Mouse (Mus musculus) midbrain, embryonic 14.5 days (tissue): ENCODE results near the gene Crls1. TPM values are rescaled to one million over a fixed set of nuclear protein-coding genes. Genes with fewer than 3 reads are reported as not detected.

Experiments used
- ATAC-seq: fragments of 200-750 bp; cut with Nextera tagmentation; 2 replicates; pipeline ENCODE4 v1.8.0; 2017; ENCODE audit warnings: moderate number of reproducible peaks, moderate library complexity; ENCODE audit not compliant: low FRiP score, low TSS enrichment
- DNase-seq: peaks from one replicate; pipeline ENCODE4 v3.0.0-alpha.2; 2015
- H3K27ac ChIP-seq: fragments of 300-500 bp; sonication (generic); replicated peaks from 2 replicates; pipeline ENCODE4 v1.5.1; 2014; ENCODE audit warnings: mild to moderate bottlenecking, low read depth, low read length, moderate library complexity
- H3K27me3 ChIP-seq: fragments of 300-500 bp; sonication (generic); 2 replicates; pipeline ENCODE4 v1.6.1; 2014; ENCODE audit warnings: low read length, control low read depth, mixed read lengths; ENCODE audit not compliant: control insufficient read depth, insufficient read depth
- H3K36me3 ChIP-seq: fragments of 300-500 bp; sonication (generic); 2 replicates; pipeline ENCODE4 v1.6.1; 2014; ENCODE audit warnings: low read length, control low read depth; ENCODE audit not compliant: control insufficient read depth, insufficient read depth
- H3K4me1 ChIP-seq: fragments of 300-500 bp; sonication (generic); 2 replicates; pipeline ENCODE4 v1.6.1; 2014; ENCODE audit warnings: mild to moderate bottlenecking, antibody characterized with exemption, low read length, control low read depth; ENCODE audit not compliant: control insufficient read depth, insufficient read depth
- H3K4me2 ChIP-seq: fragments of 300-500 bp; sonication (generic); 2 replicates; pipeline ENCODE4 v1.6.1; 2014; ENCODE audit warnings: mild to moderate bottlenecking, low read length, moderate library complexity
- H3K4me3 ChIP-seq: fragments of 300-500 bp; sonication (generic); replicated peaks from 2 replicates; pipeline ENCODE4 v1.5.1; 2014; ENCODE audit warnings: low read depth, low read length
- H3K9ac ChIP-seq: fragments of 300-500 bp; sonication (generic); replicated peaks from 2 replicates; pipeline ENCODE4 v1.6.1; 2014; ENCODE audit warnings: mild to moderate bottlenecking, low read length, moderate library complexity
- H3K9me3 ChIP-seq: fragments of 300-500 bp; sonication (generic); 2 replicates; pipeline ENCODE4 v1.6.1; 2016; ENCODE audit warnings: low read length, control low read depth, mixed read lengths; ENCODE audit not compliant: control insufficient read depth
- WGBS: fragments of 180-500 bp; shearing (Covaris S2); extraction: QIAGEN DNeasy Blood & Tissue Kit; methylation state at CpG from one replicate; pipeline ENCODE4 v1.1.7; 2014; 5-methylcytosine and 5-hydroxymethylcytosine counted together
- polyA plus RNA-seq: library from polyadenylated mRNA; unstranded; fragments of >200 nt; fragmentation: Nextera tagmentation; extraction: Ambion mirVana; gene quantifications from 2 replicates; pipeline ENCODE4 v1.2.1, GENCODE M21; 2014

Gene Crls1
- polyA plus RNA-seq, 1 experiment from 2014 or later: 11.1 TPM

DNA sequence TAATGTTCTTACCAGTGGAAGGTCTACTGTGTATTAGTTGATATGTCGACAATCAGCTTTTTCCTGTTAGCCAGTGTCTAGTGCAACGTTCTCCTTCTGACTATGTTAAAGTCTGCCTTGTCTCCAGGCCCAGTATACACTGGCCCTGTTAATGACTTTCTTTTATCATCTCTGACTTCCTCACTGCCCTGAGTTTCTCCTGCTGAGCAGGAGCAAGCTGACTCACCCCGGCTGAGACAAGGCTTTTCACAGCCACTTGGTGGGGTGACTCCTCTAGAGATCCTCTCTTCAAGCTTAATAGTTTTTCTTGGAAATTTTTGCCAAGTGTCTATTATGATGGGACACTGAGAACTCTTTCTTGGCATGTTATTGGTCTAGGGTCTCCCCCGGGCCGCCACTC lies 9.9 kb downstream of the Crls1 start:
- Histone ChIP-seq H3K4me1 (no peaks in the 10 kb centered on the region), H3K36me3 (peaks cover 21% of the 10 kb centered on the region), H3K9ac (no peak overlapping the region), H3K27ac (no peak overlapping the region), H3K9me3 (no peaks in the 10 kb centered on the region), H3K4me3 (no peak overlapping the region), H3K4me2 (no peak overlapping the region), H3K27me3 (no peaks in the 10 kb centered on the region)
- 90% methylated on average over 5 of the region's 5 CpGs for WGBS
- no peak for ATAC-seq
- no peak for DNase-seq

DNA sequence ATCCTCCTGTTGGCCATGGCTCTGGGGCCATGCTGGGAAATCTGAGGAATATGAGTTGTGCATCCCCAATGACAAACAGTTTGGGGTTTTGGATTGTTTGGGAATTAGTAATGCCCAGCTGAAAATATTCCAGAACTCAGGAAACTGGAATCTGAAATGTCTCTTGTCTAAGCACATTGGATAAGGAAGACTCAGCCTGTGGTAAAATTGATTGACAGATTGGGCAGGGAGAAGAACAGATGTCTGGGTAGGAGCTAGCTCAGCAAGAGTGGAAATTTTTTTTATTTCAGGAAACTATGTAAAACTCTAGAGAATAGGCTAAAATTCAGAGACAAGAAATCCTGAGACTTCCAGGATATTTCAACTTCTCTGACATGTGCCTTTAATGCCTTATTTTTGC lies 14.0 kb downstream of the Crls1 start:
- Histone ChIP-seq H3K27ac (no peak overlapping the region), H3K4me3 (no peak overlapping the region), H3K9ac (no peak overlapping the region), H3K9me3 (no peaks in the 10 kb centered on the region), H3K36me3 (peaks cover 22% of the 10 kb centered on the region), H3K4me2 (no peak overlapping the region), H3K4me1 (no peaks in the 10 kb centered on the region), H3K27me3 (no peaks in the 10 kb centered on the region)
- ATAC-seq (no peak), DNase-seq (no peak)

DNA sequence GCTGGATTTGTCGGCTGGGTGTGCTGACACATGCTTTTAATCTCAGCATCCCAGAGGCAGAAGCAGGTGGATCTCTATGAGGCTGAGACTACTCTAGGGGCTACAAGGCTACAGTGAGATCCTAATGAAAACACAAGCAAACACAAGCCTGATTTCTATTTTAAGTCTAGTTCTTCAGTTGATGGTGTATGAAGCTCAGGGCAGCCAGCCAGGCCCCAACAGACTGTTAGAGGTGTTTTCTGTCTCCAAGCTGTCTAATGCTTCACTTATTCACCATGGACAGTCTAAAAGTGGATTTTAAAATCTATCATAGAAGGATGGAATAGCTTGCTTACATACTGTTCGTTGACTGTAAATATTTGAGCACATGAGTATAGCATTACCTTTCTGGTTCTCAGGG lies 15.0 kb downstream of the Crls1 start:
- Histone ChIP-seq H3K9ac (no peak overlapping the region), H3K4me1 (no peaks in the 10 kb centered on the region), H3K4me3 (no peak overlapping the region), H3K27me3 (no peaks in the 10 kb centered on the region), H3K4me2 (no peak overlapping the region), H3K36me3 (peaks cover 27% of the 10 kb centered on the region), H3K9me3 (no peaks in the 10 kb centered on the region), H3K27ac (no peak overlapping the region)
- DNase-seq (no peak), ATAC-seq (no peak)
- 97% methylated on average over 2 of the region's 2 CpGs for WGBS

DNA sequence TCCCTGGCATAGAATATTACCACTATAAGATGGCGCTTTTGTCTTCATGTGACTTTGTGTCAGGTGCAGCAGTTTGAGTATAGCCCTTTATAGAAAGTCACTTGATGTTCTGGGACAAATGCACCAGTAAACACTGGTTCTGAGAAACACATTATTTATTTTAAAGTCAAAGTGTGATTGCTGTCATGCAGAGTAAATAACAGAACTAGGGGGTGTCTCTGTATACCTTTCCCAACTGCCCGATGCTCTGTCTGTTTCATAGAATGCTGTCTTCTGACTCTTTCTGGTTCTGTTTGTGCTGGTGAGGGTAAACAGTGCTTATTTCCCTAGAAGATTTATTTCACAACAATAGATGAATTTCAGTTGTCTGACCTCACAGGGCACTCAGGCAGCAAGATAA lies 16.9 kb downstream of the Crls1 start:
- ATAC-seq (no peak), DNase-seq (no peak)
- Histone ChIP-seq H3K9me3 (no peaks in the 10 kb centered on the region), H3K27ac (no peak overlapping the region), H3K4me2 (no peak overlapping the region), H3K9ac (no peak overlapping the region), H3K4me1 (no peaks in the 10 kb centered on the region), H3K27me3 (no peaks in the 10 kb centered on the region), H3K36me3 (peaks cover 41% of the 10 kb centered on the region), H3K4me3 (no peak overlapping the region)
- 97% methylated on average over 2 of the region's 2 CpGs for WGBS

DNA sequence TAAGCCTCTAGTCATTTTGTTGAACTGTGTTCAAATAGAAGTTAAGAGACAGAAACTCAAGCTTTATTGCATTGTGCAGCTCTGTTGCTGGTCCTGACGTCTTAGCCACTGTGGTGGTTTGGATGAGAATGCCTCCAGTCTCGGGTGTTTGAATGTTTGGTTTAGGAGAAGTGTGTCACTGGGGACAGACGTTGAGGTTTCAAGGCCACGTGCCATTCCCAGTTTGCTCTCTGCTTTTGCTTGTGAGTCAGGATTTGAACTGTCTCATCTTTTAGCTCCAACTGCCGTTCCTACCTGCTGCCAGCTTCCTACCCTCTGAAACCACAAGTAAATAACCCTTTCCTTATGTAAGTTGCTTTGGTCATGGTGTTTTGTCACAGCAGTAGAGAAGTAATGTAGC lies 21.1 kb downstream of the Crls1 start:
- Histone ChIP-seq H3K27me3 (no peaks in the 10 kb centered on the region), H3K27ac (no peak overlapping the region), H3K4me1 (no peaks in the 10 kb centered on the region), H3K9me3 (no peaks in the 10 kb centered on the region), H3K4me2 (no peak overlapping the region), H3K36me3 (peaks cover 37% of the 10 kb centered on the region), H3K9ac (no peak overlapping the region), H3K4me3 (no peak overlapping the region)
- ATAC-seq (no peak), DNase-seq (no peak)
- WGBS: 80% methylated on average over 5 of the region's 5 CpGs

DNA sequence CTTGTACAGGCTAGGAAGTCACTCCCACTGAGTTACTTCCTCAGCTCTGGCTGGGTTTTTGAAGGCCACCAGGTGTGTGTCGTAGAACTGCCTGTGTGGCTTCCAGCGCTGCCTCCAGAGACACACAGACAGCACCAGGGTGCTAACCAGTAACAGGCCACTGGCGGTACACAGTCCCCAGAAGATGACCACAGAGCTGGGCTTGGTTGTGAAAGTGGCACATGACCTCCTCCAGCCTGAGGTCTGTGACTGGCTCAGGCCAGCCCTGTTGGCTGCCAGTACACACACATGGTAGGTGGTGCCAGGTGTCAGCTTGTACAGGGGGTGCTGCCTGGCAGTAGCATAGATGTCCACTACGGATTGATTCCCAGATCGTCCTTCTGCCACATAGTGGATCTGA lies 23.2 kb downstream of the Crls1 start:
- Histone ChIP-seq H3K27ac (no peak overlapping the region), H3K9ac (no peak overlapping the region), H3K4me1 (no peaks in the 10 kb centered on the region), H3K36me3 (peaks cover 26% of the 10 kb centered on the region), H3K9me3 (no peaks in the 10 kb centered on the region), H3K4me2 (no peak overlapping the region), H3K4me3 (no peak overlapping the region), H3K27me3 (no peaks in the 10 kb centered on the region)
- 94% methylated on average over 5 of the region's 5 CpGs for WGBS
- no peak for ATAC-seq
- DNase-seq: no peak

DNA sequence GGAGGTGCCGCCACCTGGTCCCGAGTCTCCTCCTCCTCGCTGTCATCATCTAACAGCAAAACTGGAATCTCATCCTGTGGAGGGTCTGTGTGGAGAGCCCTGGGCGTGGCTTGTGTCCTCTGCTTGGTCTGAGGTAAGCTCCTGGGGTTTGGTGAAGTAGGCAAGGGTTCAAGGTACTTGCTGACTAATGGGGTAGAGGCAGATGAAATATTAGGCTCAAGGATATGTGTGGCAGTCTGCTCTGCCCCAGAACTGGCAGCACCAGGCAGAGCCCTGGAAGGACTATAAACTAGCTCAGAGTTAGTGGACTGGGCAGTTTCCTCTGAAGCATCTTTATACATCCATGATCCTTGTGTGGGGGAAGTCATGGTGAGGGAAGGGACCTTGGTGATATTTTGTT lies 23.8 kb downstream of the Crls1 start:
- 81% methylated on average over 4 of the region's 4 CpGs for WGBS
- peaks cover 23% of the 10 kb centered on the region for H3K36me3 ChIP-seq
- no peaks in the 10 kb centered on the region for H3K27me3 ChIP-seq
- H3K27ac ChIP-seq: no peak overlapping the region
- no peak overlapping the region for H3K9ac ChIP-seq
- no peak overlapping the region for H3K4me2 ChIP-seq
- H3K4me3 ChIP-seq: no peak overlapping the region
- no peaks in the 10 kb centered on the region for H3K4me1 ChIP-seq
- DNase-seq (no peak), ATAC-seq (no peak)
- no peaks in the 10 kb centered on the region for H3K9me3 ChIP-seq

DNA sequence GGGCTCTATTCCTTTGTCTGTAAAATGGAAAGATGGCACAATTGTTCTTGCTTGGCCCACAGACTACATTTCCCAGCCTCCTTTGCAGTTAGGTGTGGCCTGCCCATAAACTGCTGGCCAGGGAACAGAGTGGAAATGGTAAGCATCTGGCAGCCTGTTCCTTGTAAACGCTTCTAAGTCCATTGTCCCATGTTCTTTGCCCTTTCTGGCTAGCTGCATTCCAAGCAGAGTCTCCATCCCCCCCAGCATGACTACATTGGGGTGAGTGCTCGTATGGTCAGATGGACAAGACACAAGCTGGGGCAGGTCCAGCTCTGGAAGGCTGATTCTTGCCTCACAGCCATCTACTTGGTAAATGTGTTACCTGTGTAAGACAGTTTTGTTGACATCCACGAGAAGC lies 25.2 kb downstream of the Crls1 start:
- H3K4me3 ChIP-seq: no peak overlapping the region
- no peaks in the 10 kb centered on the region for H3K9me3 ChIP-seq
- no peak overlapping the region for H3K4me2 ChIP-seq
- 77% methylated on average over 3 of the region's 3 CpGs for WGBS
- no peak overlapping the region for H3K9ac ChIP-seq
- no peak overlapping the region for H3K27ac ChIP-seq
- H3K36me3 ChIP-seq: peaks cover 12% of the 10 kb centered on the region
- DNase-seq (no peak), ATAC-seq (no peak)
- H3K4me1 ChIP-seq: no peaks in the 10 kb centered on the region
- H3K27me3 ChIP-seq: no peaks in the 10 kb centered on the region

DNA sequence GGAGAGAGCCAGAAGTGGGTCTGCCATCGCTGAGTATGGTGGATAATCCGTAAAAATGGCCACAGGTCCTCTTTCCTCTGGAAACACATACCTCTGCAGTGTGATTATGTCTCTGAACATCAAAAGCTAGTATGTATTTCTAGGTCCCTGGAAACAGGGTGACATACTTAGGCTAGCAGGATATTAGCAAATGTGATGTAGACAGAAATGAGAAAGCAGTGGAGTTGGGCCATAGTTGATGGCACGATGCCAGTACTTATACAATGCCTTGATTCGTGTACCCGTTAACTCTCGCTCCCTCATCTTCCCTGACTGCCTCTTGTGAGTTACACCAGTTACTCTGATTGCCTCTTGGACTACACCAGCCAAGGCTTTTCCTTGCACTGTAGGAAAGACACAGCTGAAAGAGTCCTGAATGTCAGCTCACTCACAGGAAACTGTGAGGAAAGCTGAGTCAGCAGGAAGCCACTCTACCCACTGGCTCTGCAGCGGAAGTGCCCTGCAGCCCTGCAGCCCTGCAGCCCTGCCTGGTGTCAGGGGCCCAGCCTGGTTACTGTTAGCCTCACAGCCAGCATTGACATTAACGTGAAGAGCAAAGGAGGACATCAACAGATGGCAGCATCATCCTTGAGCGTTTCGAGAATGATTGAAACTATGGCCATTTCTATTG lies 27.3 kb downstream of the Crls1 start:
- Histone ChIP-seq H3K4me1 (0 out of 2 replicates have a peak, but pooled peaks cover 2% of the 10 kb centered on the region), H3K27me3 (peaks cover 14% of the 10 kb centered on the region), H3K27ac (no peak overlapping the region), H3K9ac (no peak overlapping the region), H3K4me2 (no peak overlapping the region), H3K9me3 (no peaks in the 10 kb centered on the region), H3K4me3 (no peak overlapping the region), H3K36me3 (no peaks in the 10 kb centered on the region)
- DNase-seq (no peak), ATAC-seq (no peak)
- WGBS: 91% methylated on average over 10 of the region's 10 CpGs
